Mouse (Mus musculus) v-Abl transformed pro-B cells (cell line): ENCODE results near the gene Arl6ip6.

Source experiments
- in situ Hi-C, 2 experiments: fragments of 400-800 bp; cut with MboI; formaldehyde crosslinking; loops; one replicate each; pipeline ENCODE4 v1.15.1; 2025; ENCODE audit not compliant: unreplicated experiment in 2 of 2

The Arl6ip6 gene

DNA sequence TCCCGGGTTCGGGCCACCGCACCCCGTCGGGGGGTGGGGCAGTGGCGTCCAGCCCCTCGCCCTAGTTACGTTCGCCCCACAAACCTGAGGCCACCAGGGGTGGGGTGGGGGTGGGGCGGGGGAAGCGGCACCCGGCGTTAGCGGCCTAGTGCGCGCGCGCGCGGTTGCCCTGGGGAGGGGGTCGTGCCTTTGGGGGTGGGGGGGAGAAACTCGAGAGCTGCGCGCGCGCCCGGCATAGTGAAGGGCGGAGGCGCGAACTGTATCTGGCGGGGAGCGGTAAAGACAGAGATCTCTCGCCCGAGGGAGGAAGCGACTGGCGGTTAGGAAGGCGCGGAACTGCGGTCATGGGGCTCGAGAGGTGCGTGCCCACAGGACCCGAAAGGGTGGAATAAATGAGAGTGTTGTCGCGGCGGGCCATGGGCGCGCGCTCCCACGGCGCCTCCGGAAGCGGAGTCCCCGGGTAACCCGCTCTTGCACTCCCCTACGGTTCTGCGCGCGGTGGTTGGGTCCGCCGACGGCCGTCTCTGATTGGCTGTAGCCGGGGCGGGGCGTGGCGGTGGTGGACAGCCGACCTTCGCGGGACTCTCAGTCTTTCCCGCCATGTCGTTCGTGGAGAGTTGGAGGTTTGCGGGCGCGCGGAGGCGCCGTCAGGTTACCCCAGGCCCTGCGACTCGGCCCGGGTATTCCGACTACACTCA, at the start of gene Arl6ip6:
Arl6ip6 (plus strand) TSS at position 204 of the 698 bp plus-strand sequence.
- in situ Hi-C loops, result loop anchor here (5.0 to 25.0 kb wide), 5 partner anchors 449 to 1254 kb away; partner anchors contain the start of genes Arl5a (in 2 of the 2), Rbm43 (in 2 of the 2) and Stam2 (in 2 of the 2)

- in situ Hi-C loops, result loop anchor here in 1 of 2 experiments (25.0 kb wide), 1 partner anchor 1035 kb away; no protein-coding TSS in a partner anchor
Observed at GRCm38 (mm10) chr2:53146852-53147251, 44.7 kb upstream of the Arl6ip6 start.

GRCm38 (mm10) chr2:53173966-53174365, 17.6 kb upstream of the Arl6ip6 start:
- in situ Hi-C loops, result no loop called here

DNA sequence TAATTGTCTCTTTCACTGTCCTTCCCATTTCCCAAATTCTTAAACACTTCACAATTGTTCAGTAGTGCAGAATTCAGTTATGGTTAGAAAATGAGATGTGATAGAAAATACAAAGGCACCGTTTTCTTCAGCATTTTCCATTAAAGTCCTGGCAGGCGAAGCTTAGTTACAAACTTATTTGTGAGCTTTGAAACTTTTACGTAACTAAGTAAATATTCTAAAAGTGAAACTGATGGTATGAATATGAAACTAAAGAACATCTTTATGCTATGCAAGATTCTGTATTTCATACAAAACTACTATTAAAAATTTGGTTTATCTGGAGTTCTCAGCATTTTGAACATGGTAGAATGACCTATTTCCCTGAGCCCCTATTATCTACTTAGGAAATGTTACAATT, 12.6 kb upstream of the Arl6ip6 start:
- in situ Hi-C loops, result loop anchor here (25.0 kb wide), 3 partner anchors 633 to 1242 kb away; partner anchors contain the start of genes Rbm43 (in 2 of the 2) and Arl5a (in 1 of the 2)

GRCm38 (mm10) chr2:53179876-53180275, 11.7 kb upstream of the Arl6ip6 start:
- in situ Hi-C loops, result loop anchor here (25.0 kb wide), 3 partner anchors 632 to 1243 kb away; partner anchors contain the start of genes Rbm43 (in 2 of the 2) and Arl5a (in 1 of the 2)

- in situ Hi-C loops, result loop anchor here (5.0 to 25.0 kb wide), 5 partner anchors 448 to 1253 kb away; partner anchors contain the start of genes Arl5a (in 2 of the 2), Rbm43 (in 2 of the 2) and Stam2 (in 2 of the 2)
Observed at GRCm38 (mm10) chr2:53189811-53190210, 1.7 kb upstream of the Arl6ip6 start.

- in situ Hi-C loops, result loop anchor here (5.0 to 25.0 kb wide), 5 partner anchors 449 to 1254 kb away; partner anchors contain the start of genes Arl5a (in 2 of the 2), Rbm43 (in 2 of the 2) and Stam2 (in 2 of the 2)
Observed at GRCm38 (mm10) chr2:53190684-53191511, 628 bp upstream of the Arl6ip6 start, which contains the start of gene Prpf40a. Prpf40a (minus strand) TSS chr2:53191284.

- in situ Hi-C loops, result loop anchor here (5.0 to 25.0 kb wide), 5 partner anchors 450 to 1255 kb away; partner anchors contain the start of genes Arl5a (in 2 of the 2), Rbm43 (in 2 of the 2) and Stam2 (in 2 of the 2)
Observed at GRCm38 (mm10) chr2:53192386-53192785, 860 bp downstream of the Arl6ip6 start.

- in situ Hi-C loops, result loop anchor here (10.0 to 25.0 kb wide), 4 partner anchors 616 to 1259 kb away; partner anchors contain the start of genes Arl5a (in 2 of the 2) and Rbm43 (in 2 of the 2)
Observed at GRCm38 (mm10) chr2:53196431-53196830, 4.9 kb downstream of the Arl6ip6 start.

GRCm38 (mm10) chr2:53199203-53199602, 7.7 kb downstream of the Arl6ip6 start:
- in situ Hi-C loops, result loop anchor here (10.0 to 25.0 kb wide), 4 partner anchors 613 to 1262 kb away; partner anchors contain the start of genes Arl5a (in 2 of the 2) and Rbm43 (in 2 of the 2)

- in situ Hi-C loops, result loop anchor here (10.0 to 25.0 kb wide), 3 partner anchors 436 to 887 kb away; partner anchors contain the start of gene Rprm (in 2 of the 2)
Observed at GRCm38 (mm10) chr2:53200164-53200885, 8.8 kb downstream of the Arl6ip6 start.

DNA sequence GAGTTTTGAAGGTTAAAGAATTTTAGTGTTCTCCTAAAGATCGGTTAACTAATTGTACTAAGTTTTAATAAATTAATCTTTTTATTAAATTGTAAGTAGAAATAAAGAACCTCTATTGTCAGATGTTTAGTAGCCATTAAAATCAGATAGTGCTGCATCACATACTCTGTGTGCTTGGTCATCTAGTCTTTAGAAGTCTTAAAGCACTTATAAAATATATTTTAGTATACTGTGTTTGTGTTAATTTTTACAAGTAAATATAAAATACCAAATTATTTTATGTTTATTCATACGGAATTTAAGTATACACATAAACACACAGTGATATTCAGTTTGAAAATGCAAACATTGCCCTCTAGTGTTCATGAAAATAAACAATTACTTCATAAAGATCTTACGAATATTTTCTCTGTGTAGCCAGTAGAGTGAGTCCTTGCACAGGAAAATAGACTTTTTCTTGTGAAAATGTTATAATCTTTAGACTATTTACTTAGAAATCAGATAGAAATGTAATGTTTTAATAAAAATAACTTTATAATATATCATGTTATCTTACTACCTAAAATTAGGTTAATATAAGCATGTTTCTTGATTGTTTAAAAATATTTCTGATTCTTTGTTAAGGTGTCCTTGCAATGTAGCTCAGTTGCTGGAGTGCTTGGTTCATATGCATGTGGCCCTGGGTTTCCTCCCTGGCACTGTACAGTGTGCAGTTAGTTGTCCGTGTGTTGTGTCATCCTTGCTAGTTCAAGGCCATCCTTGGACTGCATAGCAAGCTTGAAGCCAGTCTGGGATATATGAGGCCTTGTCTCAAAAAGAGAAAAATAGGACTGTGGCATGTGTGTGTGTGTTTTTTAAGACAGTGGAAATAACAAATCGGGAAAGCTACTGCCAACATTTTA, 13.1 kb downstream of the Arl6ip6 start:
- in situ Hi-C loops, result loop anchor here (5.0 to 25.0 kb wide), 4 partner anchors 440 to 913 kb away; partner anchors contain the start of gene Rprm (in 2 of the 2)

DNA sequence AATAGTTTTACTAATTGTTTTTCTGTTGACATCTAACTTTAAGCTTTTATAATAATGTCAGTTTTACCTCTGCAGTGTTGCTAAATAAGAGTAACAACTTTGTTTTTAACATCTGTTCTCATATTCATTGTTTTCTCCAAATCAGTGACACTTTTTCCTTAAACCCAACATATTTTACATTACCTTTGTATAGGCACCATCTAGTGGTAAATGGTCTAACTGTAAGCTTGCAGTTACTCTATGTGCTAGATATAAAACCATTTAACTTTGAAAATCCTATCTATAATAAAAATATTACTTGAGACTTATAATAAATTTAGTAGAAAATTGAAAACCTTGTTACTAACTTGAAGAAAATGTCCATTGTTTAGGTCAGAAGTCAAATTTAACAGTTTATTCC, 15.2 kb downstream of the Arl6ip6 start:
- in situ Hi-C loops, result loop anchor here (5.0 to 25.0 kb wide), 4 partner anchors 442 to 911 kb away; partner anchors contain the start of gene Rprm (in 2 of the 2)

GRCm38 (mm10) chr2:53213493-53213892, 22.0 kb downstream of the Arl6ip6 start:
- in situ Hi-C loops, result loop anchor here in 1 of 2 experiments (25.0 kb wide), 1 partner anchor 874 kb away; the partner anchor contains the start of gene Rprm

DNA sequence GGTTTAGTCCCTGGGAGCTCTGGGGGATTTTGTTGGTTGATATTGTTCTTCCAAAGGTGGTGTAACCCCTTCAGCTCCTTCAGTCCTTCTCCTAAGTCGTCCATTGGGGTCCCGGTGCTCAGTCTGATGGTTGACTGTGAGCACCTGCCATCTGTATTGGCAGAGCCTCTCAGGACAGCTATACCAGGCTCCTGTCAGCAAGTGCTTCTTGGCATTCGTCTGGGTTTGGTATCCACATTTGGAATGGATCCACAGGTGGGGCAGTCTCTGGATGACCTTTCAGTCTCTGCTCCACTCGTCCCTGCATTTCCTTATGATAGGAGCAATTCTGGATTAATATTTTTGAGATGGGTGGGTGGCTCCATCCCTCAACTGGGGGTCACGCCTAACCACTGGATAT, 30.7 kb downstream of the Arl6ip6 start:
- in situ Hi-C loops, result loop anchor here in 1 of 2 experiments (25.0 kb wide), 1 partner anchor 865 kb away; the partner anchor contains the start of gene Rprm

GRCm38 (mm10) chr2:53256982-53257381, 65.5 kb downstream of the Arl6ip6 start:
- in situ Hi-C loops, result no loop called here
